Mouse (Mus musculus): ENCODE measurements around the gene Ppp2r5b. TPM values are rescaled to one million over a fixed set of nuclear protein-coding genes. Genes with fewer than 3 reads are reported as not detected.

The Ppp2r5b gene
- total and polyA plus RNA-seq, 3 experiments = 2.8 to 9.8 (median 3.4) TPM

DNA sequence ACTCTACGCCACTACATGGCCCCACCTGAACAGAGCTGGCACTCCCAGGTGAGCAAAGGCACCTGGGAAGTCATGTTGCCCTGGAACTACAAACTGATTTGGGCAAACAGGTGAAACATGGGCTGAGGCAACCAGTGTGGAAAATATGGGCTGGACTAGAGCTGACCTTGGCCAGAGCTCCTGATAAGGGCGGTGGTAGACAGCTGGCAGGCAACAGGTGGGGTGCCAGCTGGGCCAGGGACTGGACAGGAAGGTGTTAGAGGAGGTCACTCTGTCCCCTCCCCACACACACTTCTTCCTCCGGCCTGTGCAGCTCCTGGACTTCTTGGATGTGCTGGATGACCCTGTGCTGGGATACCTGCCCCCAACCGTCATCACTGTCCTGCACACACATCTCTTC lies 17.3 kb upstream of the Ppp2r5b start:
- peaks cover 0 to 3% of the 10 kb centered on the region in 2 experiments; a peak in 1 of 4 replicates for H3K4me1 ChIP-seq (ENCODE audit: control insufficient read depth in 1 of 2, insufficient read depth in 2 of 2)
- peaks cover 93 to 94% of the 10 kb centered on the region in 2 experiments for H3K36me3 ChIP-seq (replicated peaks in 1 of 2; ENCODE audit: control insufficient read depth in 1 of 2, insufficient read depth in 1 of 2, low read length in 1 of 2)
- H3K4me3 ChIP-seq (replicated peaks in 1 of 3; ENCODE audit: low read depth in 2 of 3, low read length in 2 of 3, poor library complexity in 1 of 3) = no peak overlapping the region
- H3K4me2 ChIP-seq (ENCODE audit: insufficient read depth, low read depth, poor library complexity, severe bottlenecking) = no peak overlapping the region
- no peaks in the 10 kb centered on the region for H3K9me3 ChIP-seq (replicated peaks; ENCODE audit: low read length)
- no peaks in the 10 kb centered on the region for H3K79me2 ChIP-seq (replicated peaks; ENCODE audit: control insufficient read depth, extremely low read depth, insufficient read depth, poor library complexity, severe bottlenecking)
- in situ Hi-C loops (cut with MboI; ENCODE audit: low pct_ligation_motif_present, low pct_unique_long_range_greater_than_20kb, low sequenced_read_pairs) (no loop called here), dilution Hi-C loops (cut with MboI; ENCODE audit: extremely low pct_ligation_motif_present, extremely low pct_unique_long_range_greater_than_20kb, low sequenced_read_pairs) (no loop called here)
- DNase-seq (ENCODE audit: extremely low read depth) = no peak
- H3K27ac ChIP-seq (ENCODE audit: insufficient read depth, low read depth) = no peak overlapping the region
- no peaks in the 10 kb centered on the region for H3K27me3 ChIP-seq (replicated peaks)
- TF ChIP-seq BHLHE40 (IDR thresholded peaks at IDR 0.05; ENCODE audit: low read depth, low read length) (no peak), ZC3H11A (IDR thresholded peaks at IDR 0.05; ENCODE audit: low read depth, low read length) (no peak)
- no peak overlapping the region for H3K9ac ChIP-seq (ENCODE audit: insufficient read depth, low read depth)

DNA sequence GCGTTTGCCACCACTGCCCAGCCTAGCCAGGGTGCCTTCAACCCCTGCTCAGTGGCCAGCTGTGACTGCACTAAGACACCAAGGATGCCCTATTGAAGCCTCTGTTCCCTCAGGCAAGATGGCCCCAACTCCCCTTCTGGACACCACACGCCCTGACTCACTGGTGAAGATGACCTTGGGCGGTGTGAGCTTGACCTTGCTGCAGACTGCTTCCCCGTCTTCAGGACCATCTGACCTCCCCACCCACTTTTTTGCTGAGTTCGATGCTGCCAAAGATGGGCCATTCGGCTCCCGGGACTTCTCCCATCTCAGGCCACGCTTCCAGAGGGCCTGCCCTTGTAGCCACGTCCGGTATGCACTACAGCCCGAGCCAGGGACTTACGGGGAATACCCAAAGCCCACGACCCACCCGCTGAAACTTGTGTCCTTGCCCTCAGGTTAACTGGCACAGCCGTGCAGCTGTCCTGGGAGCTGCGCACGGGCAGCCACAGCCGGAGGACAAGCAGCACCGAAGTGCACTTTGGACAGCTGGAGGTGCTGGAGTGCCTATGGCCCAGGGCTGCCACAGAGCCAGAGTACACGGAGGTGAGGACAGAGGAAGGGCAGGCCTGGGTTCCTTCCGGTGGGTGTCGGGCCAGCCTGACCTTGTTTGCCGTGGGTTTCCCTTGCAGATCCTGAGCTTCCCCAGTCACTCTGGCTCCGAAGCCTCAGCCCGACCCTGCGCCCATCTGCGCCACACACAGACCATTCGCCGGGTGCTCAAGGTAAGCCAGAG lies 12.0 kb upstream of the Ppp2r5b start:
- Histone ChIP-seq H3K79me2 (replicated peaks; ENCODE audit: control insufficient read depth, extremely low read depth, insufficient read depth, poor library complexity, severe bottlenecking) (peaks cover 3% of the 10 kb centered on the region; the same call in 1 of the 2 replicates), H3K9ac (ENCODE audit: insufficient read depth, low read depth) (no peak overlapping the region), H3K4me1 (ENCODE audit: control insufficient read depth in 1 of 2, insufficient read depth in 2 of 2) (peaks cover 3 to 7% of the 10 kb centered on the region in 2 experiments; a peak in 3 of 4 replicates), H3K4me2 (ENCODE audit: insufficient read depth, low read depth, poor library complexity, severe bottlenecking) (no peak overlapping the region), H3K36me3 (replicated peaks in 1 of 2; ENCODE audit: control insufficient read depth in 1 of 2, insufficient read depth in 1 of 2, low read length in 1 of 2) (peaks cover 74 to 86% of the 10 kb centered on the region in 2 experiments), H3K9me3 (replicated peaks; ENCODE audit: low read length) (no peaks in the 10 kb centered on the region), H3K27me3 (replicated peaks) (no peaks in the 10 kb centered on the region), H3K4me3 (replicated peaks in 1 of 3; ENCODE audit: low read depth in 2 of 3, low read length in 2 of 3, poor library complexity in 1 of 3) (no peak overlapping the region), H3K27ac (ENCODE audit: insufficient read depth, low read depth) (no peak overlapping the region)
- in situ Hi-C loops (cut with MboI; ENCODE audit: low pct_ligation_motif_present, low pct_unique_long_range_greater_than_20kb, low sequenced_read_pairs) (no loop called here), dilution Hi-C loops (cut with MboI; ENCODE audit: extremely low pct_ligation_motif_present, extremely low pct_unique_long_range_greater_than_20kb, low sequenced_read_pairs) (no loop called here)
- no peak for DNase-seq (ENCODE audit: extremely low read depth)
- TF ChIP-seq ZMIZ1 (IDR thresholded peaks at IDR 0.05; ENCODE audit: low read depth, low read length) (no peak), MAFK (IDR thresholded peaks at IDR 0.05; ENCODE audit: insufficient replicate concordance, low read length) (no peak), UBTF (IDR thresholded peaks at IDR 0.05; ENCODE audit: low read depth, low read length) (no peak), POLR2AphosphoS2 (IDR thresholded peaks at IDR 0.05; ENCODE audit: low read depth, low read length) (no peak), SMC3 (IDR thresholded peaks at IDR 0.05; ENCODE audit: low read depth, low read length) (no peak), BHLHE40 (IDR thresholded peaks at IDR 0.05; ENCODE audit: low read depth, low read length) (no peak), MAX (IDR thresholded peaks at IDR 0.05; ENCODE audit: low read length) (no peak), NELFE (IDR thresholded peaks at IDR 0.05; ENCODE audit: low read depth, low read length) (no peak), RAD21 (IDR thresholded peaks at IDR 0.05; ENCODE audit: low read depth, low read length) (no peak), GABPA (IDR thresholded peaks at IDR 0.05; ENCODE audit: insufficient replicate concordance, low read depth, low read length) (no peak), ZC3H11A (IDR thresholded peaks at IDR 0.05; ENCODE audit: low read depth, low read length) (no peak), ELF1 (IDR thresholded peaks at IDR 0.05; ENCODE audit: low read depth, low read length) (no peak), MAZ (IDR thresholded peaks at IDR 0.05; ENCODE audit: low read depth, low read length) (no peak), CHD1 (IDR thresholded peaks at IDR 0.05; ENCODE audit: low read depth, low read length) (no peak), MYC (IDR thresholded peaks at IDR 0.05; ENCODE audit: low read depth, low read length) (no peak), TBP (conservative IDR thresholded peaks at IDR 0.05; ENCODE audit: low read depth, low read length) (no peak), ZKSCAN1 (IDR thresholded peaks at IDR 0.05; ENCODE audit: borderline replicate concordance, low read depth, low read length) (no peak), POLR2A (IDR thresholded peaks at IDR 0.05; ENCODE audit: low read depth, low read length) (no peak), IRF4 (IDR thresholded peaks at IDR 0.05; ENCODE audit: low read depth, low read length) (no peak)
